Mouse (Mus musculus) ovary, postnatal 36 days (tissue): ENCODE measurements around the gene AC161166.1.
"Not testable (repeated sequence)": the region's sequence is repeated elsewhere in the genome, so short reads cannot be mapped to it uniquely, and the experiment has no call there.

Source experiments
- DNase-seq: peaks from one replicate; pipeline ENCODE4 v3.0.0; 2022; ENCODE audit warnings: low spot score, mixed read lengths

The AC161166.1 gene

DNA sequence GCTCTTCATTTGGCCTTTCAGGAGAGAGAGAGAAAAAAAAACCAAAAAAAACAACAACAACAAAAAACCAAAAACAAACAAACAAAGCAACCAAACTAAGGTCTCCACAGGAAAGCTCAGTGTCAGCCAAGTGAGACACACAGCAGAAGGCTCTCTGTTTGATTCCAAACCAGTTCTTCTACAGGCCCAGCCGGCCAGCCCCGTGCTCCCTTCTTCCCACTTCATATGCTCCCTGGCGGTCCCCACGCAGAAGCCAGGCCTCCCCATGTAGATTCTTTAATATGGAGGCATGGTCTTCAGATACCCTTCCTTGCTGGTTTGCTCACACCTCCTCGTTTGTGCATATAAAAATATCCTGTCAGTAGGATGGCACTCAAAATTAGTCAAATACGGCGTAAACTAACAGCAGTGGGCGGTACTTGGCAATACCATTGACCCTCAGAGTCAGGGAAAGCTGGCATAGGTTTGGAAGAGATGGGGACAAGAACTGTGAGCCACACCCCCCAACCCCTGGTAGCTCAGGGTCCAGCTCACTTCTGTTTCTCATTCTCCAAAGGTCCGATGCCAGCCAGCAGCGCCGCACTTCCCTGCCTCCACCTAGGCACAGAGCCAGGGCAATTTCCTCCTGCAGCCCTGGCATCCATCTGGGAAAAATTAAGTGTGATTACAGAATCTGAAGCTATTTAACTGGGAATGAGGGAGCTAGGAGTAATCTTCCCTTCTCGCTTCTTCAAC is 13.6 kb upstream of the AC161166.1 start:
- DNase-seq: no peak

DNA sequence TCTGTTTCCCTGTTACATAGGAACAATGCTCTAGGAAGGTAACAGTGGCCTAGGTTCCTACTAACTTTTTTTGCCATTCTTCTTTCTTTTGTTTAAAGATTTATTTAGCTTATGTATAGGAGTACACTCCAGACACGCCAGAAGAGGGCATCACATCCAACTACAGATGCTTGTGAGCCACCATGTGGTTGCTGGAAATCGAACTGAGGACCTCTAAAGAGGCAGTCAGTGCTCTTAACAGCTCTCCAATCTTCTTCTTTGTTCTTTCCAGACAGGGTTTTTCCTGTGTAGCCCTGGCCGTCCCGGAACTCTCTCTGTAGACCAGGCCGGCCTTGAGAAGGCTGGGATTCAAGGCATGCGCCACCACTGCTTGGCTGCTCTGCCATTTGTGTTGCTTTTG is 12.7 kb upstream of the AC161166.1 start:
- DNase-seq: no peak

DNA sequence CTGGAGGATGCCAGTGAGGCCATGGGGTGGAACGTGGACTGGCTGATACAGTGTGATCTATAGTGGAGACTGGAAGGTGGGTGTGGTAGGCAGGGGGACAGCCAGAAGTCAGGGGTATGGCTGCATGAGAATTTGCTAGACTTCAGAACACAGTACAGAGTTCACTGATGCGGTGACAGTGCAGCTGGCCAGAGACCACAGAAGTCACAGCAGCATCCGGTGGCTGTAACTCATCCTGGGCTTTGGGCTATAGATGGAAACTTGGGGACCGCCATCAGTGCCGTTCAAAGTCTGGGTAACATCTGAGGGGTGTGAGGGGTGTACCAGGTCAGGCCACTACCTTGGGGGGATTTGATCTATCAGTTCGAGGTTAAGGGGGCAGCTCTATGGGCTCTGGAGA is 11.5 kb upstream of the AC161166.1 start:
- DNase-seq: no peak

DNA sequence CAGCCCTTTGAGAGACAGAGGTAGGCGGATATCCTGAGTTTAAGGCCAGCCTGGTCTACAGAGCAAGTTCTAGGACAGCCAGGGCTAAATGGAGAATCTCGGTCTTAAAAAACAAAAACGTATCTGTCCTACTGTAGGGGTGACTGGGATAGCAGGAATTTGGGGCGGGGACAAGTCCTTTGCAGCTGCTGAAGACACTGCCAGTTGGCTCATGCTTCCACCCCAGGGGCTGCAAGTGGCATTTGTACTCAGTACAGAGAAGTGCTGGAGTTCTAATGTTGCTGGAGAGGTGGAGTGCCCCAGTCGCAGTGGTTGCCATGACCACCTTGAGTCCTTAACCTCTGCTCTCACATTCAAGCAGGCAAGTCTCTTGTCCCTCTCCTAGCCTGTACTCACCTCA is 10.6 kb upstream of the AC161166.1 start:
- DNase-seq: no peak

DNA sequence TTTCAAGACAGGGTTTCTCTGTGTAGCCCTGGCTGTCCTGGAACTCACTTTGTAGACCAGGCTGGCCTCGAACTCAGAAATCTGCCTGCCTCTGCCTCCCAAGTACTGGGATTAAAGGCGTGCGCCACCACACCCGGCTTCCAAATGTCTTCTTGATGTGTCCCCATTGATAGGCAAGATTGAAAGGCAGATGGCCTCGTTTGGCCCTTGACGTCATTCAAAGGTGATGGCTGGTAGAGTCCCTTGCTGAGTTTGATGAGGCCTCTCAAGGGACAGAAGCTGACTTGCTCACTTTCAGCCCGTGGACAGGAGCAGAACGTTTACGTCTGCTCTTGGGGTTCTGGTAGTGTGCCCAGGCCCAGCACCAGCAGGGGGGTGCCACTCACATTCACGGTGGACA is 7.8 kb upstream of the AC161166.1 start:
- not testable (repeated sequence) for DNase-seq

DNA sequence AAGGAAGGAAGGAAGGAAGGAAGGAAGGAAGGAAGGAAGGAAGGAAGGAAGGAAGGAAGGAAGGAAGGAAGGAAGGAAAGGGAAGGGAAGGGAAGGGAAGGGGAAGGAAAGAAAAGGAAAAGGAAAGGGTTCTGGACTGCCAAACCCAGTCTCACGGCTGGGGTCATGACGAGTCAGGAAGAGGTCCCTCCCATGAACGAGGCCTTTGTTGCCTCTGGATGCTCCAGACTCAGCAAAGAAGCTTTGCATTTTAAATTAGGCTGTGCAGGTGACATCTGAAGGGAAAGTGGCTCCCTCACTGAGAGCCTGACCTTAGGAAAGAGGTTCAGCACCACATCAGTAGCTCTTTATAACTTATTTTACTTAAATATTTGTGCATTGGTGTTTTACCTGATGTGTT is 6.9 kb upstream of the AC161166.1 start:
- DNase-seq: no peak

DNA sequence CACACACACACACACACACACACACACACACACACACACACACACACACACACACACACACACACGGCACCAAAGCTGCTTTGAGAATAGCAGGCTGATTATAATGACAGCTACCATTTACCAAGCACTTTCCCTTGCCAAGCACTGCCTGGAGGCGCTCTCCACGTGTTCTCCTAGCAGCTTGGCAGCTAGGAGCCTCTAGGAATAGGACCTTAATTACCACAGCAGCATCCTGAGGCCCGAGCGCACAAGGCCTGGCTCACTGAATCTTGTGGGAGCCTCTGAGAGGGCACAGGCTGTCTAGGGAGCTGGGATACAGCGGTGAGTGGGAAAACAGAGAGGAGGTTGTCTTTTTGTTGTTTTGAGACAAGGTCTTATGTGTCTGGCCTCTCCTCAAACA is 5.4 kb upstream of the AC161166.1 start:
- no peak for DNase-seq

DNA sequence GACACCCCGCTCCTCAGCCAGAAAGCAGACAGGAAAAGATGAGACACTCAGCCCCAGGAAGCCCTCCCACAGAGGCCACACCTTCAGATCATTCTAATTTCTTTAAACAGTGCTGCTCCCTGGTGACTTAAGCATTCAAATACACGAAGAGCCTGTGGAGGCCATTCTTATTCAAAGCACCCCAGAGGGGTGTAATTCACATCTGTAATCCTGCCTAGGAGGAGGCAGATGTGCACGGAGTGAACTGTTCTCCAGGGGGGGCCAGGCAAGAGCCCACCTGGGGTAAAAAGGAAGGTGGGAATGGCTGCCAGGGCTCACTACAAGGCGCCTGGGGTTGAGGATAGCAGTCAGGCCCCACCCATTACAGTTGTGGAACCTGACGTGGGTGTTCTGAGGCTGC is 4.8 kb upstream of the AC161166.1 start:
- DNase-seq: no peak

DNA sequence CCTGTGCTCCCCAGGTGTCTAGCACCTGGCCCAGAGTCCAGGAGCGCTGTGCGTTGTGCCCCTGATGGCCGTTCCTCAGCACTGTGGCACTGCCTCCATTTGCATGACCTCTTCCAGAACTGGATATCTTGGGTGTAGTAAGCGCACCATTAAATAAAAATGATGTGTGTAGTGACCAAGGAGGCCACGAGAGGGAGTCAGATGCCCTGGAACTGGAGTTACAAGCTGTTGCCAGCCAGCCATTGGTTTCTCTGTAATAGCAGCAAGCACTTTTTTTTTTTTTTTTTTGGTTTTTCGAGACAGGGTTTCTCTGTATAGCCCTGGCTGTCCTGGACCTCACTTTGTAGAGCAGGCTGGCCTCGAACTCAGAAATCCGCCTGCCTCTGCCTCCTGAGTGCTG is 4.1 kb upstream of the AC161166.1 start:
- not testable (repeated sequence) for DNase-seq

DNA sequence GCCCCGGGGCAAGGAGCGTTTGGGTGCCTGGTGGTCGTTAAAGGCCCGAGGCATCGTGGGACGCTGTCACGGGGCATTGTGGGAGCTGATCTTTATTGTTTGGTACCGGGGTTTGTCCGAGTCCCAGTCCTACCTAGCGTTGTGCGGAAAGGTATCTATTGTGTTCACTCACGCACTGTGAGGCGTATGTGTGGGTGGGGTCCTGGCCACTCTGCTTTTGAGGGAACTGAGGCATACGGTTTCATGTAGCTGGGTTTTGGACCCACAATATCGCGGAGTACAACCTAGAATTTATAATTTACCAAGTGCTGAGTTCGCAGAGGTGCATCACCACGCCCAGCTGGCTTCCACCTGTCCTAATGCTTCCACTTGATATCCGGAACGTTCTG is 4.5 kb downstream of the AC161166.1 start:
- DNase-seq: no peak

DNA sequence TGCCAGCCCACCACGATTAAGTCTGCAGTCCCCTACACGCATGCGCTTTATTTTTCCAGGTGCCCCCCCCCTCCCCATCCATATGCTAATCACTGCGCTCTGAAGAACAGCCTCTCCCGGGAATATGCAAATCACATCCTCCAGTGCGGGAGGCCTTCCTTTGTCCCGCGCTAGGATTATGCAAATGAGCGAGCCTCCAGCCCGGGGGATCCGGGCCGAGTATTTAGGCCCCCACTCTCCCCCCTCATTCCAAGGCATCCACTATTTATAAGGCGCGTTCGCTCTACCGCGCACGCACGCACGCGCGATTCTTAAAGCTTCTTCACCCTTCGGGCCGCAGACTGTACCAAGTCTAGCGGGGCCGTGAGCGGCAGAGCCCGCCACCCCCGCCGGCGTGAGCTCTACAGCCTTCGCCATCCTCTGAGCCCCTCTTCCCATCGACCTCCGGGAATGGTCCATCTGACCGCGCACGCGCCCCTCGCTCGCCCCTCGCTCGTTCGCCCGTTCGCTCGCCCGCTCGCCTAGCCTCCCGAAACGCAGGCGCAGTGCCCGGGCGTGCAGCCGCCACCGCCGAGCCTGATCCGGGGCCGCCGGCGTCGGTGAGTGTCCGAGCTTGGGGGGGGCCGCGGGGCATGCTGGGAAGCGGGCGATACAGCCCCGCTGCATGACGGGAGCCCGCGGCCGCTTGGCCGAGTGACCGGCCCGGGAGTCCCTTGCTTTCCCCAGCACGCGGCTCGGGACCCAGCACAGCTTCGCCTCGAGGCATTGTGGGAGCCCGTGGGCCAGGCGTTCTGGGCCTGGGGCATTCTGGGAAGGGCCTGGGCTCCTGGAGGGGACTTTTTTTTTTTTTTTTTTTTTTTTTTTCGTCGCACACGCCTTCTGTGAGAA is 5.2 kb downstream of the AC161166.1 start, which contains the start of gene Zfp428:
Gene Zfp428 (plus strand): TSS at position 169 of the 888 bp plus-strand sequence.
- peak; percentile 87 for DNase-seq

DNA sequence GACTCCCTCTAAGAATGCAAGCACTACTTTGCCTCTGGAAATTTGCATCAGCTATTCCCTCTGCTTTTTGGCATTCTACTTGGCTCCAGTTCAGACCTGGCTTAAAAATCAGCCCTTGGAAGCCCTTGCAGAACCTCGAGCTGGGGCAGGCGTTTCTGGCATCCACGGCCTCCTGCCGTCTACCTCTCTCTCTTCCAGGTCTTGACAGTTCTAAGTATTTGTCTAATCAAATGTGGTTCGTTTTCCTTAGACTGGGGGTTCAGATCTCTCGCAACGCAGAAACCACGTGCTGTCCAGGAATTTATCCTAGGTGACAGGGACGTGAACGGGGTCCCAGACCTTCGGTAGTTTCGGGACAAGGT is 5.8 kb downstream of the AC161166.1 start:
- DNase-seq: peak; percentile 24

DNA sequence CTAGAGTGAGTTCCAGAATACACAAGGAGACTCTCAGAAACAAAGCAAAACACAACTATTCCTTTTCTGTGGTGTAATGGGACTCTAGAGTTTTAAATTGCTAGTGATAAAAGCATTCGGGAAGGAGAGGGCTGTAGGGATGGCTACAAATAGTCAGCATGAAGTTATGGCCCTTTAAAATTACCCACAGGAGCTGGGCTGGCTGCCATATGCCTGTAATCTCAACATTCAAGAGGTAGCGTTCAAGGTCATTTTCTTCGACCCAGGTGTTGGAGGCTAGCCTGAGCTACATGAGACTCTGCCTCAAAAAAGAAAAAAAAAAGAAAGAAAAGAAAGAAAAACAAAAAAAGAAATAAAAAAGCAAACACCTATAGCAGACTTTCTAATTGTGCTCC is 6.2 kb downstream of the AC161166.1 start:
- no peak for DNase-seq

DNA sequence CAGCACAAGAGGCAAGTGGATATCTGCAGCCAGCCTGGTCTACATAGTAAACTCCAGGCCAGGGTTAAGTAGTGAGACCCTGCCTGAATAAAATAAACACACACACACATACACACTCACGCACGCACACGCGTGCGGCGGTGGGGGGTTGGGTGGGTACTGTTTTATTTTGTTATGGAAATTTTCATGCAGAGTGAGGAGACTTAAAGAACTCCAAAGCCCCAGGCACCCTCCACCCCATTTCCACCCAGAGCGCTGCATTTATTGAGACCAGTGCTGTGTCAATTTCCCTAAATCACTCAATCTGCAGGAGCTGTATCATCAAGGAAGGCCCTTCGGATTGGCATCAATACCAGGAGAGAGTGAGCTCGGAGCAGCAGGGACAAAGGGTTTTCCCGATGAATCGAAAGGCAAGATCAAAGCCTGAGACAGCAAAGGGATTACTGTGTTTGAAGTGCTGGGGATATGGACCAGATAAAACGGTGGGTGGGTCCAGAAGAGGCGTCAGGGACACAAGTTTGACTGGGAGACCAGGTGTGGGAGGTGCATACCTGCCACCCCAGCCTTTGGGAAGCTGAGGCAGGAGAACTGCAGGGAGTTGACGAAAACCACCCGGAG is 6.7 kb downstream of the AC161166.1 start:
- no peak for DNase-seq

DNA sequence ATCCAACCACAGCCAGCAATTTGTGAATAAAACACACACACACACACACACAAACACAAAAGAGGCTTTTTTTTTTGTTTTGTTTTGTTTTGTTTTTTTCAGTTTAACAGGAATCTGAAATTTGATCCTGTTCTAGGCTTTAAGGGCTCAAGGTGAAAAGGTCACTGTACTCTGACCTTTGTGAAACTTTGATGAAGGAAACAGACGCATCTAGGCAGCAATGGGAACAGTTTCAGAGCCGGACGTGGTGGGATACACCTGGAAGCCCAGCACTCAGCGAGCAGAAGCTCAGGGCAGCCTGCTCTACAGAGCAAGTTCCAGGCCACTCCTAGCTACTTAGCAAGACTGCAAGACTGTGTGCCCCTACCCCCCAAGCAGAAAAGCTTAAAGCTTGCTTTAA is 7.4 kb downstream of the AC161166.1 start:
- DNase-seq: no peak

DNA sequence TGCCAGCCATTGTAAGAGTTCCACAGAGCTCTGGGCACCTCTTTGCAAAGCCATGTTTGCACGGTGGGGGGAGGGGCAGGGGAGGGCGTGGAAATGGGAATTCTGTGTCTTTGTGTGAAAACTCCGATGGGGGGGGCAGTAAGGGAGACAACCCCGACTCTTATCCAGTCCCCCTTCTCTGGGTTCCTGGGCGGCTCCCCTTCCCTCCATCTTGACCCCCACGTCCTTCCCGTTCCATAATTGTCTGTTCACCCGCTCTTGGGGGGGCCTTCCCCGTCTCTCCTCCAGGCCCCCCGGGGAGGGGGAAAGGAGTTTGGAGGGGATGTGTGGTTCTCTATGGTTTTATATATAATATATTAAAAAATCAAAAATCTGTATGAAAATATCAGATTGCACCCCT is 8.3 kb downstream of the AC161166.1 start:
- DNase-seq: no peak

DNA sequence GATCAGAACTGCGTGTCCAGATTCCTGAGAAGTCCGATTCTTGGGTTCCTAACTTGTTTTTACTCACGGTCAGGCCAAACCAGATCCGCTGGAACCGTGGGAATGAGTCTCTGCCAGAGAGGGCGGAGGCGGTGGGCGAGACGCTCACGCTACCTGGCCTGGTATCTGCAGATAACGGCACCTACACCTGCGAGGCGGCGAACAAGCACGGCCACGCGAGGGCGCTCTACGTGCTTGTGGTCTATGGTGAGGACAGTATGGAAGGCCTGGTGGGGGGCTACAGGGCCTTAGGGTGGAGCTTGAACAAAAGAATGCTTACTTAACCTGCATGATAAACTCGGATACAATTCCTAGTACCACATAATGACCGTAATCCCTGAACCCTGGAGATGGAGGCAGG is 10.8 kb downstream of the AC161166.1 start:
- DNase-seq: no peak

DNA sequence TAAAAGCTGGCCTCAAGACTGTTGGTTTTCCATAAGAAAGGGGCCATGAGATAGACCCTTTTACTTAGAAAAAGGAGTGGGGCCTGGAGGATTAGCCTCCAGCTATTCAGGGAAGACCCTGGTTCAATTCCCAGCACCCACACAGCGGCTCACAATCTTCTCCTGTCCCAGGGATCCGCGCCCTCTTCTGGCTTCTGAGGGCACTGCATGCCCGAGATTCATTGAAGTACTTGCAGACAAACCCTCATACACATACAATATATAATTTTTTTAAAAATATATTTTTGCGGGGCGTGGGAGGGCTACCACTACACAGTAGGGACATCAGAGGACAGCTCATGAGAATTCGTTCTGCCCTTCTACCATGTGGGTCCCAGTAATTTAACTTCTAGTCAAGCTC is 11.3 kb downstream of the AC161166.1 start:
- no peak for DNase-seq

DNA sequence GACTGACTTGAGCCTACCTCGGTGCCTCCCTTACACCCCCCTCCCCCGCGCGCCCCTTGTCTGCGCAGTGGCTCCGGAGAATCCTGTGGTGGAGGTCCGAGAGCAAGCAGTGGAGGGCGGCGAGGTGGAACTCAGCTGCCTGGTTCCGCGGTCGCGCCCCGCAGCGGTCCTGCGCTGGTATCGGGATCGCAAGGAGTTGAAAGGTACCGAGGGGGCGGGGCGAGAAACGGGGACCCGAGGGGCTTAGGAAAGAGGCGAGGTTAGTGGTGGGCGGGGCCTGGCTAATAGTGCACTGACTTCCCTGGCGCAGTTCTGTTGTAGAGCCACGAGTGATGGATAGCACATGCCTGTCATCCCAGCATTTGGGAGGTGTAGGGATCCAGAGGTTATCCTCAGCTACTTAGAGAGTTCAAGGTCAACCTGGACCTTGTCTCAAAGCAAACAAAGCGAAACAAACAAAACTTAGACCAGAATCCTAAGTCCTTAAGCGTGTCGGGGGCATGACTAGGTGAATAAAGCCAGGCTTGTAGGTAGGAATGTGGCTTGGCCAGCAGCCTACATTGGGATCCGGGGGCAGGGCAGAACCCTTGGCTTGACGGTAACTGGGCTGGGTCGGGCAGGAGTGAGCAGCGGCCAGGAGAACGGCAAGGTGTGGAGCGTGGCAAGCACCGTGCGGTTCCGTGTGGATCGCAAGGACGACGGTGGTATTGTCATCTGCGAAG is 12.2 kb downstream of the AC161166.1 start:
- DNase-seq: no peak

DNA sequence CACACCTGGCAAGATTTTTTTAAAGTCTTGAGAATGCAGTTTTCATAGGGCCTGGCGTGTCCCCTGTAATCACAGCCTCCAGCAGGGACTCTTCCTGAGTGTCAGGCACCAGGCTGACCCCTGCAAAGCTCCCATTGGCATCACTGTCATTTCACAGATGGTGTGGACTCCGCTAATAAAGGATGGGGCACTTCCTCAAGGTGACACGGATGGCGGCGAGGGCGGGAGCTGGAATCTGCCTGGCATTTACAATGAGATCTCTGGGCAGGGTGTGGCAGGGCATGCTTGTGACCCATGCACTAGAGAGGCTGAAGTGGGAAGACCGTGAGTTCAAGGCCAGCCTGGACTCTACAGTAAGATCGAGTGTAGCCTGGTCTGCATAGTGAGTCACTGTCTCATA is 24.0 kb downstream of the AC161166.1 start:
- no peak for DNase-seq

DNA sequence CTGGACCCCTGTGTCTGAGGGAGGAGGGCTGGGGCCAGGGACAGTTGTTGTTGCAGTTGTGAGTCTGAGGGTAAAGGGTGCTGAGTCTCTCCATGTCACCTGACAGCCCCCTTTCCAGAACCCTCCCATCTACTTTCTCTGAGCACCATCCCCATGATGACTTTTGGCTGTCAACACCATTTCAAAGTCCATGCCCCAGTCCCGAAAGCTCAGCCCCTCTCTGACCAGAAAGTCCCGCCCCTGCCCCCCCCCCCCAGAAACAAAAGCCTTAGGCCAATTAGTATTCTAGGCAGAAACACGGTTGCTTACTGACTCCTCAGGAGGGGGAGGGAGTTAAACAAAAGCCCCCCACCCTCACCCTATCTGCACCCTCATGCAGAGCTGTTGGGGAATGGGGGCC is 24.9 kb downstream of the AC161166.1 start:
- no peak for DNase-seq

DNA sequence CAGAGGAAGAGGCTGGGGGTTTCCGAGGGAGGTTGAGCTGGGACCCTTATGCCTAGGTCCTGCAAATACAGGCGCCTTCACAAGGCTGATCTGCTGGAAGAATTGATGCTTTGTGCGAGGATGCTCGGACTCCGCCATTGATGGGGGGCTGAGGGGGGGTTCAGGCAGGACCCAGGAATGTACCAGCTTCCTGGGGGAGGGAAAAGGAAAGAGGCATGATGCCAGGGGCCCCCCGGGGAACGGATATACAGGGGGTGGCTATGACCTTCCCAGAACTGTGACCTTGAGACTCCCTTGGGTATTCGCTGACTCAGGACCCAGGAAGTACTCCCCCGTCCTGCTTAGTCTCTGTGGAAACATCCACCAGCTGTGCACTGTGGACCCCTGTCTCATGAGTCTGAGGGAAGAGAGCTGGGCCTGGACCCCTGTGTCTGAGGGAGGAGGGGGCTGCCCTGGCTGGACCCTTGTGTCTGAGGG is 25.6 kb downstream of the AC161166.1 start:
- no peak for DNase-seq
